Mouse (Mus musculus): ENCODE results near the gene Slc25a13. TPM values are rescaled to one million over a fixed set of nuclear protein-coding genes. Genes with fewer than 3 reads are reported as not detected.
A peak's percentile ranks its signal among the peaks of the same experiment; 100 is the strongest.

Slc25a13 gene
- total and polyA plus RNA-seq, 2 experiments from 2014 or later: 59.6 to 83.1 TPM

DNA sequence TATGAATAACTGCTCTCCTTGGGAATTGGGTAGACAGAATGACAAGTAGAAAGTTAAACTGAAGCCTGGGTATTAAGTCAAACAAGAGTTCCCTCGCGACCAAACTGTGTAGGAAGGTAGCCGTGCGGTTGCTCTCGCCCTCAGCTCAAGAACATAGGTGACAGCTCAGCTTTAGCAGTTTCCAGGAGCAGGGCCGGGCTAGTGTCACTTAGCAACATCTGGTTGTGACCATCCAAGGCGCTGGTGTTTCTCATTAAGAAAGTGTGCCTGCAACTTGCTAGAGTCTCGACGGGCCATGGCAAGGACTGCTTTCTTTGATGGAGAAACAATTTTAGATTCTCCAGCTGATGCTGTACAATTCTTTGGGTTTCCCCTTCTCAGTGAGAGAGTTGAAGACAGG lies 200.0 kb downstream of the Slc25a13 start:
- no peak overlapping the region for H3K4me3 ChIP-seq (ENCODE audit: low read depth, low read length)
- TF ChIP-seq CTCF (IDR thresholded peaks at IDR 0.05; ENCODE audit: low read depth): no peak
- no peak for TF ChIP-seq EP300 (IDR thresholded peaks at IDR 0.05; ENCODE audit: low read depth)
- no peaks in the 10 kb centered on the region for H3K27me3 ChIP-seq (ENCODE audit: control insufficient read depth, insufficient read depth, low read length)
- no peaks in the 10 kb centered on the region for H3K9me3 ChIP-seq (replicated peaks; ENCODE audit: control insufficient read depth, low read length)
- WGBS: 53% methylated on average over 9 of the region's 9 CpGs
- H3K36me3 ChIP-seq (replicated peaks; ENCODE audit: control insufficient read depth, insufficient read depth, low read length): no peaks in the 10 kb centered on the region
- DNase-seq (ENCODE audit: low spot score) (no peak), ATAC-seq (ENCODE audit: insufficient read depth, low read depth) (no peak)
- no peaks in the 10 kb centered on the region for H3K4me1 ChIP-seq (ENCODE audit: control insufficient read depth, insufficient read depth)
- H3K4me2 ChIP-seq (ENCODE audit: low read depth, low read length): peak overlapping the region; percentile 14
- H3K27ac ChIP-seq (ENCODE audit: low read depth): no peak overlapping the region
- no peak overlapping the region for H3K9ac ChIP-seq (replicated peaks; ENCODE audit: low read depth, low read length)

DNA sequence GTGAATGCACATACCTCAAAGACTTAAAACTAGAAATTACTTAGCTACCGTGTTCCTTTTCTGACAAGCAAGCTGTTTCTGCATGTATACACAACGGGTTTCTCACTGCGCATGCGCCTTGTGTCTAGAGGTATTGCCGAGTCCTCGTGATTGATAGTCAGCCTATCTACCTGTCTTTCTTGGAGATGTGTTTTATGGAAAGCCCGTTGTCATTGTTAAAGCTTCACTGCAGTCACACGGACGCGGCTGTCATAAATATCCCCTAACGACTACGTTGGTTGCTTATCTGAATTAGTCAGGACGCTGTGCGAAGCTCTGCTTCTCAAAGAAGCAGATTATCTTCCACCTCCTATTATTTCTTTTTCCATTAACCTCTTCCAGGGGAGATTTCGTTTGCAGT lies 201.4 kb downstream of the Slc25a13 start:
- TF ChIP-seq EP300 (IDR thresholded peaks at IDR 0.05; ENCODE audit: low read depth) (no peak), CTCF (IDR thresholded peaks at IDR 0.05; ENCODE audit: low read depth) (no peak)
- 24% methylated on average over 15 of the region's 15 CpGs for WGBS
- no peaks in the 10 kb centered on the region for H3K9me3 ChIP-seq (replicated peaks; ENCODE audit: control insufficient read depth, low read length)
- H3K27ac ChIP-seq (ENCODE audit: low read depth): no peak overlapping the region
- no peak for ATAC-seq (ENCODE audit: insufficient read depth, low read depth)
- no peaks in the 10 kb centered on the region for H3K27me3 ChIP-seq (ENCODE audit: control insufficient read depth, insufficient read depth, low read length)
- peak; percentile 17 for DNase-seq (ENCODE audit: low spot score)
- peak overlapping the region; percentile 33 for H3K4me3 ChIP-seq (ENCODE audit: low read depth, low read length)
- no peaks in the 10 kb centered on the region for H3K4me1 ChIP-seq (ENCODE audit: control insufficient read depth, insufficient read depth)
- no peaks in the 10 kb centered on the region for H3K36me3 ChIP-seq (replicated peaks; ENCODE audit: control insufficient read depth, insufficient read depth, low read length)
- H3K4me2 ChIP-seq (ENCODE audit: low read depth, low read length): peak overlapping the region; percentile 54
- H3K9ac ChIP-seq (replicated peaks; ENCODE audit: low read depth, low read length): no peak overlapping the region

DNA sequence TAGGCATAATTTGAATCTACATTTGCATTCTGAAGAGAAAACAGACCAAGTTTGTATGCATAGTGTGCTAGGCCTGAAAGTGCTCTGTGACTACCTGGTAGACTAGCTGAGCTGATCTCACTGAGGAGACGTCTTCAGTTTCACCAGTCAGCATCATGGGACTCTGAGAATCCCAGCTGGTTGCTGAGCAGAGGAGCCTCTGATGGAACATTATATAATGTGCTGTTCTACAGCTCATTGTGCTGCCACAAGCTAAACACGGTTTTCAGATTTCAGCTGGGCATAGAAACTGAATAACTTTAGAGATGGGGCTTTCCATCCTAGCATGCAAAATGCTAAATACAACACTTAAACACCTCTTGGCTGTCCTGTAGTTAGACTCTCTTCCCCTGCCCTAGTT lies 205.6 kb downstream of the Slc25a13 start:
- 71% methylated on average over 2 of the region's 2 CpGs for WGBS
- TF ChIP-seq CTCF (IDR thresholded peaks at IDR 0.05; ENCODE audit: low read depth): no peak
- no peak for TF ChIP-seq EP300 (IDR thresholded peaks at IDR 0.05; ENCODE audit: low read depth)
- no peak for DNase-seq (ENCODE audit: low spot score)

DNA sequence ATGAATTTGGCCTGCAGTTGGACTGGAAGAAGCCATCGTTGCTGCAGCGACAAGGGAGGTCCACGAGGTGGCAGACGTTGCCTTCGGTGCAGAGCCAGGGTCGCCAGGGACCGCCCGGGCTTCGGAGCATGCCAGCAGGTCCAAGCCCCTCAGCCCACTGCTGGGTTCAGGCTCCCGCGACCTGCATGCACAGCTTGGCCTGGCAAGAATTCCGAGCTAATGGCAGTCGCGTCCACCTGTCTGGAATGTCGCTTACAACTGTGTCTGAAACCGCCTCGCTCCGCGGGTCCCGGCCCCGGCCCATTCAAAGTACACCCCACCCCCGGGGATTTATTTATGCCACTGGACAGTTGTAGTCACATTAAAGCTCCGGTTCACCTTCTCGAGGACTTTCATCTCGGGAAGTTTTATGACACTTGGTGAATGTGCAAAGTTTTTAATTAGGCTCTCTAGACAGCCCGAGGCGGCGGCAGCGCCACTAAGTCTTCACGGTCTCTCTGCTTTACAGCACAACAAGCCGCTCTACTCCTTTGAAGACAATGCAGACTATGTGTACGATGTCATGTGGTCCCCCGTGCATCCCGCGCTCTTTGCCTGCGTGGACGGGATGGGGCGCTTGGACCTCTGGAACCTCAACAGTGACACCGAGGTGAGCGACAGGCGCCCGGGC lies 211.1 kb downstream of the Slc25a13 start:
- 4% methylated on average over 42 of the region's 42 CpGs for WGBS
- H3K9ac ChIP-seq (replicated peaks; ENCODE audit: low read depth, low read length): peak overlapping the region; percentile 40
- ATAC-seq (ENCODE audit: insufficient read depth, low read depth): peak; percentile 94
- no peaks in the 10 kb centered on the region for H3K9me3 ChIP-seq (replicated peaks; ENCODE audit: control insufficient read depth, low read length)
- peak overlapping the region; percentile 64 for H3K4me3 ChIP-seq (ENCODE audit: low read depth, low read length)
- no peaks in the 10 kb centered on the region for H3K36me3 ChIP-seq (replicated peaks; ENCODE audit: control insufficient read depth, insufficient read depth, low read length)
- DNase-seq (ENCODE audit: low spot score): peak; percentile 79
- H3K4me1 ChIP-seq (ENCODE audit: control insufficient read depth, insufficient read depth): peaks cover 3% of the 10 kb centered on the region; the same call in 1 of the 2 replicates
- no peaks in the 10 kb centered on the region for H3K27me3 ChIP-seq (ENCODE audit: control insufficient read depth, insufficient read depth, low read length)
- TF ChIP-seq CTCF (IDR thresholded peaks at IDR 0.05; ENCODE audit: low read depth) (peak; percentile 93), EP300 (IDR thresholded peaks at IDR 0.05; ENCODE audit: low read depth) (no peak)
- no peak overlapping the region for H3K27ac ChIP-seq (ENCODE audit: low read depth)
- peak overlapping the region; percentile 94 for H3K4me2 ChIP-seq (ENCODE audit: low read depth, low read length)

More for the DNA sequence above, 205.6 kb downstream of the Slc25a13 start:
- H3K27ac ChIP-seq (ENCODE audit: low read depth): no peak overlapping the region
- no peak for ATAC-seq (ENCODE audit: insufficient read depth, low read depth)
- no peaks in the 10 kb centered on the region for H3K36me3 ChIP-seq (replicated peaks; ENCODE audit: control insufficient read depth, insufficient read depth, low read length)
- H3K4me3 ChIP-seq (ENCODE audit: low read depth, low read length): no peak overlapping the region
- H3K9me3 ChIP-seq (replicated peaks; ENCODE audit: control insufficient read depth, low read length): no peaks in the 10 kb centered on the region
- no peak overlapping the region for H3K4me2 ChIP-seq (ENCODE audit: low read depth, low read length)
- no peaks in the 10 kb centered on the region for H3K27me3 ChIP-seq (ENCODE audit: control insufficient read depth, insufficient read depth, low read length)
- no peaks in the 10 kb centered on the region for H3K4me1 ChIP-seq (ENCODE audit: control insufficient read depth, insufficient read depth)
- H3K9ac ChIP-seq (replicated peaks; ENCODE audit: low read depth, low read length): no peak overlapping the region

DNA sequence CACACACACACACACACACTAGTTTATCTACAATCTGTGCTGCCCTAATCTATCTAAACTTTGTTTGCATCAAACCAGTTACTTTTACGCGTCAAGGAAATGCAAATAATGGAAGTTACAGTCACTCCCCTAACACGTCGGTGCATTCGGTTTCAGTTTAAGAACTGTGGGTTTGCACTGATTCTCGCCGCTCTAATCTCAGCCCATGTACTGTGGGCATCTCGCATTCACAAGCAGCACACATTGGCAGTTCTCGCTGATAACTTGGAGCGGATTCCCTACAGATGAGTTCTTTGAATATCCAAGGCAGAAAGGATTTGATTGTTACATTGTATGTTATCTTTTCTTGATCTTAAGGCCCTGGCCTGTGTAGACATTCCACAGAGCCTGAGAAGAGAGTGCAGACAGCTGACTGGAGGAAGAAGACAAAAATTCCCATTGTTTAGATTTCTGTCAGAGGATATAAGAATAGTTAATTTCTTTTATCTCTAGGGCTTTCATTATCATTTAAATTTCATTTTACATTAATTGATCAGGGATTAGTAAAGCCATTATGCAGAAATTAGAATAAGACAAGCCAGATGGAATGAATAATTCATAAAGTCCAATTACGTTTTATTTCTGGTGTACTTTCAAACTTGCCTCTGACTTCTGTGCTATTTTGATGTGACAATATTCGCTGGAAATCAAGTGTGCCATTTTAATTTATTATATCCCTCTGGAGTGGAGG lies 212.1 kb downstream of the Slc25a13 start:
- Histone ChIP-seq H3K4me3 (ENCODE audit: low read depth, low read length) (peak overlapping the region; percentile 17; the same call in 1 of the 2 replicates), H3K36me3 (replicated peaks; ENCODE audit: control insufficient read depth, insufficient read depth, low read length) (no peaks in the 10 kb centered on the region), H3K4me1 (ENCODE audit: control insufficient read depth, insufficient read depth) (peaks cover 3% of the 10 kb centered on the region; the same call in 1 of the 2 replicates), H3K4me2 (ENCODE audit: low read depth, low read length) (peak overlapping the region; percentile 94), H3K27me3 (ENCODE audit: control insufficient read depth, insufficient read depth, low read length) (no peaks in the 10 kb centered on the region), H3K9ac (replicated peaks; ENCODE audit: low read depth, low read length) (no peak overlapping the region; the same call in 1 of the 2 replicates), H3K9me3 (replicated peaks; ENCODE audit: control insufficient read depth, low read length) (no peaks in the 10 kb centered on the region), H3K27ac (ENCODE audit: low read depth) (no peak overlapping the region)
- ATAC-seq (ENCODE audit: insufficient read depth, low read depth) (no peak), DNase-seq (ENCODE audit: low spot score) (peak; percentile 28)
- WGBS: 32% methylated on average over 12 of the region's 12 CpGs
- TF ChIP-seq CTCF (IDR thresholded peaks at IDR 0.05; ENCODE audit: low read depth) (no peak), EP300 (IDR thresholded peaks at IDR 0.05; ENCODE audit: low read depth) (no peak)

All from heart, postnatal 0 days (tissue).